Comparison of ENCODE assay signal across 20 mouse cellular contexts in the genomic region with DNA sequence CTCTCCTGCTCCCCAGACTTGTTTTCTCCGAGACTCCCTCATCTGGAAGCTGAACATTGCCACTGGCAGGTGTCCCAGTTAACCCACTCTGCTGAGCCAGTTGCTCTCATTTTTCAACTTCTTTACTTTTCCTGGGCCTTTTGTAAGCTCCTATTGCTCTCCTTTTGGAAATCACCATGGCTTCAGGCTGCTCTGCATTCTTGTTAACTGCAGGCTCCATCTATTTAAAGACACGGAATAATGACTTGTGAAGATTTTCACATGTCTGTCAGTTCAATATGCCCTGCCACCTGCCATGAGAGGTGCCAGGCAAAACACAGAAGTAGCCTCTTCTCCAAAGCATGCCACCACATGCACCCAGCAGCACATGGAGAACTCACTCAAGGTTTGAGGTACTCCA.
DNase-seq lines count a peak whose midpoint lies in the region; ATAC-seq and TF ChIP-seq lines count a peak whose summit lies in the region.
"Had no signal": no experiment of that assay in that cellular context is flagged by ENCODE, and none has a peak within 500 bp of the region (broad histone marks: within the 10 kb centered on the region; RNA-seq: fewer than 3 reads in every experiment).

No protein-coding gene starts in this region.

- H3K27ac ChIP-seq in embryonic facial prominence, embryonic 14.5 days (replicated peaks; ENCODE audit: low read depth, low read length) = no peak overlapping the region
- no peak overlapping the region for H3K27ac ChIP-seq in embryonic facial prominence, embryonic 10.5 days (replicated peaks)
- no peak overlapping the region for H3K27ac ChIP-seq in layer of hippocampus, adult 2 months
- H3K27ac ChIP-seq: gastrocnemius, adult 2 months had no signal

- no peaks in the 10 kb centered on the region for H3K27me3 ChIP-seq in embryonic facial prominence, embryonic 14.5 days (replicated peaks; ENCODE audit: control insufficient read depth, insufficient read depth, low read length)
- no peaks in the 10 kb centered on the region for H3K27me3 ChIP-seq in embryonic facial prominence, embryonic 10.5 days (replicated peaks; ENCODE audit: low read depth, poor library complexity, severe bottlenecking)
- H3K27me3 ChIP-seq: CH12.LX had no signal

- peak; percentile 41 for DNase-seq in embryonic facial prominence, embryonic 14.5 days (ENCODE audit: low spot score)
- no peak for DNase-seq in embryonic facial prominence, embryonic 10.5 days (ENCODE audit: low spot score)
- DNase-seq in layer of hippocampus, adult 11-12 months (ENCODE audit: low spot score) = peak; percentile 8
- no peak for DNase-seq in layer of hippocampus, adult 2 months (ENCODE audit: low spot score in 2 of 2)
- DNase-seq in right cerebral cortex, adult 18-20 months = peak; percentile 9
- no peak for DNase-seq in right cerebral cortex, adult 2 months (ENCODE audit: low spot score in 2 of 2)
- DNase-seq in right cerebral cortex, postnatal 4 days = peak; percentile 18
- no peak for DNase-seq in gastrocnemius, adult 8-10 months (ENCODE audit: low spot score in 2 of 2)
- DNase-seq: adrenal gland, postnatal 14 days; cerebellum, adult 9-10 months; embryo, embryonic 11 days; gastrocnemius, adult 2 months; heart, adult 18-20 months; heart, postnatal 4 days; kidney, adult 8-10 months; kidney, postnatal 36 days; liver; lung, adult 18-20 months had no signal

- H3K4me3 ChIP-seq in embryonic facial prominence, embryonic 14.5 days (ENCODE audit: low read depth, low read length) = no peak overlapping the region
- no peak overlapping the region for H3K4me3 ChIP-seq in embryonic facial prominence, embryonic 10.5 days
- no peak overlapping the region for H3K4me3 ChIP-seq in layer of hippocampus, adult 2 months
- H3K4me3 ChIP-seq: gastrocnemius, adult 2 months had no signal

- no peaks in the 10 kb centered on the region for H3K36me3 ChIP-seq in embryonic facial prominence, embryonic 14.5 days (ENCODE audit: control insufficient read depth, insufficient read depth, low read length)
- no peaks in the 10 kb centered on the region for H3K36me3 ChIP-seq in embryonic facial prominence, embryonic 10.5 days (replicated peaks)

- no peak overlapping the region for H3K4me2 ChIP-seq in embryonic facial prominence, embryonic 14.5 days (ENCODE audit: low read depth, low read length)

- TF ChIP-seq CTCF in layer of hippocampus, adult 2 months (conservative IDR thresholded peaks at IDR 0.05) = no peak

- WGBS in embryonic facial prominence, embryonic 14.5 days = 48% methylated on average over 2 of the region's 2 CpGs
- 74% methylated on average over 2 of the region's 2 CpGs for WGBS in embryonic facial prominence, embryonic 10.5 days

- ATAC-seq in embryonic facial prominence, embryonic 14.5 days (ENCODE audit: low read depth) = no peak
- ATAC-seq: inflammation-experienced regulatory T-cells, adult 6 months had no signal

- H3K9me3 ChIP-seq in embryonic facial prominence, embryonic 14.5 days (ENCODE audit: control insufficient read depth, low read length) = peaks cover 5% of the 10 kb centered on the region; the same call in 1 of the 2 replicates
- peaks cover 26% of the 10 kb centered on the region for H3K9me3 ChIP-seq in embryonic facial prominence, embryonic 10.5 days

- no peak overlapping the region for H3K9ac ChIP-seq in embryonic facial prominence, embryonic 14.5 days (ENCODE audit: low read depth, low read length)

- no peaks in the 10 kb centered on the region for H3K4me1 ChIP-seq in embryonic facial prominence, embryonic 14.5 days (ENCODE audit: control insufficient read depth, insufficient read depth, low read length)
- no peaks in the 10 kb centered on the region for H3K4me1 ChIP-seq in embryonic facial prominence, embryonic 10.5 days

Comparison
In these comparisons a context has a peak if more than half of its experiments do, and no peak if none do; other contexts are left out.
1. DNase-seq: peak in embryonic facial prominence, embryonic 14.5 days (single experiment), layer of hippocampus, adult 11-12 months (single experiment), right cerebral cortex, adult 18-20 months (single experiment) and right cerebral cortex, postnatal 4 days (single experiment); none in embryonic facial prominence, embryonic 10.5 days (single experiment), layer of hippocampus, adult 2 months (0 of 2), right cerebral cortex, adult 2 months (0 of 2) and gastrocnemius, adult 8-10 months (0 of 2).